Mouse (Mus musculus): ENCODE data around the gene Pomt1. TPM values are rescaled to one million over a fixed set of nuclear protein-coding genes. Genes with fewer than 3 reads are reported as not detected.

Pomt1 gene
- polyA plus RNA-seq, 2 experiments: 22.9 to 36.4 TPM

DNA sequence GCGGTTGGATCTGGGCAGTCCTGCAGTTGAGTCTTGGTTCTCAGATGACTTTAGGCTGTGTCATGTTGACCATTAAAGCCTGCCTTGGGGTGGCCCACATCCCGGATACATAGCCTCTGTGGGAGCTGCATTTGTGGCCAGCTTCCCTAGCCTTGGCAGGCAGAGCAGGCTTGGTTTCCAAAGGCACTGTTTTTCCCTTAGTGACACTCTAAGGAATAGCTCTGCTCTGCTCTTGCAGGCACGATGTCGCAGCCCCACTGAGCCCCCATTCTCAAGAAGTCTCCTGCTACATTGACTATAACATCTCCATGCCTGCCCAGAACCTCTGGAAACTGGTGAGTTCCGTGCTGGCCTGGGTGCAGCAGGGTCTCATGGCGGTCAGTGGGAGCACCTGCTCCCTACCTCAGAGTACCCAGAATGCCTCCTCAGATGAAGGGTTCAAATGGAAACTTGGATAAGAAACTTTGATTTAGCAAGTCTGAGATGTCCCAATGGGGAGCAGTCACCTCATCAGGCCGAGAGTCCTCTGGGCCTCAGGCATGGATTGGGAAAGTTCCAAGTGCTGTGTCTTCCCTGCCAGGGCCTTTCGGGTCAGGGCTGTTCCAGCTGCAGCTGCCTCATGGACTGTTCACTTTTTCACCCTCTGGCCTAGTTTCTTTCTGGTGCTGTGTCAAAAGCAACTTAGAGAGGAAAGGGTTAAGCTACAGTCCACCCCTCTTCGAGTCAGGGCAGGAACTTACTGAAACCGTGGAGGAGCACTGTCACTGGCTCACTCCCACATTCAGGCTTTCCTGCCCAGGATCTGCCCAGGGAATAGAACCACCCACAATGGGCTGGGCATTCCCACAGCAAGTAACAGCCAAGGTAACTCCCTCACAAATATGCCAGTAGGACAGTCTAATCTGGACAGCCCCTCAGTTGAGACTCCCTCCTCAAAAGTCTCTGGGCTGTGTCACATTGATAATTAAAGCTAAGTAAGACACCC lies 12.3 kb downstream of the Pomt1 start:
- peaks cover 87% of the 10 kb centered on the region for H3K36me3 ChIP-seq (ENCODE audit: control insufficient read depth, insufficient read depth, low read length)
- H3K4me2 ChIP-seq (replicated peaks; ENCODE audit: low read depth, low read length, severe bottlenecking): no peak overlapping the region
- H3K4me3 ChIP-seq (replicated peaks; ENCODE audit: low read length): no peak overlapping the region
- no peak for ATAC-seq (ENCODE audit: low FRiP score, low read depth)
- no peak for DNase-seq (ENCODE audit: low spot score)
- no peaks in the 10 kb centered on the region for H3K9me3 ChIP-seq (ENCODE audit: control insufficient read depth, low read length)
- no peaks in the 10 kb centered on the region for H3K4me1 ChIP-seq (ENCODE audit: control insufficient read depth, insufficient read depth, low read length)
- H3K27ac ChIP-seq (replicated peaks; ENCODE audit: low read depth, low read length): no peak overlapping the region
- no peak overlapping the region for H3K9ac ChIP-seq (ENCODE audit: low read depth, low read length, severe bottlenecking)
- WGBS: 73% methylated on average over 10 of the region's 10 CpGs
- TF ChIP-seq POLR2A (IDR thresholded peaks at IDR 0.05; ENCODE audit: borderline replicate concordance, extremely low read depth, insufficient read depth, insufficient read length): no peak
- H3K27me3 ChIP-seq (ENCODE audit: control insufficient read depth, insufficient read depth, low read length): no peaks in the 10 kb centered on the region

DNA sequence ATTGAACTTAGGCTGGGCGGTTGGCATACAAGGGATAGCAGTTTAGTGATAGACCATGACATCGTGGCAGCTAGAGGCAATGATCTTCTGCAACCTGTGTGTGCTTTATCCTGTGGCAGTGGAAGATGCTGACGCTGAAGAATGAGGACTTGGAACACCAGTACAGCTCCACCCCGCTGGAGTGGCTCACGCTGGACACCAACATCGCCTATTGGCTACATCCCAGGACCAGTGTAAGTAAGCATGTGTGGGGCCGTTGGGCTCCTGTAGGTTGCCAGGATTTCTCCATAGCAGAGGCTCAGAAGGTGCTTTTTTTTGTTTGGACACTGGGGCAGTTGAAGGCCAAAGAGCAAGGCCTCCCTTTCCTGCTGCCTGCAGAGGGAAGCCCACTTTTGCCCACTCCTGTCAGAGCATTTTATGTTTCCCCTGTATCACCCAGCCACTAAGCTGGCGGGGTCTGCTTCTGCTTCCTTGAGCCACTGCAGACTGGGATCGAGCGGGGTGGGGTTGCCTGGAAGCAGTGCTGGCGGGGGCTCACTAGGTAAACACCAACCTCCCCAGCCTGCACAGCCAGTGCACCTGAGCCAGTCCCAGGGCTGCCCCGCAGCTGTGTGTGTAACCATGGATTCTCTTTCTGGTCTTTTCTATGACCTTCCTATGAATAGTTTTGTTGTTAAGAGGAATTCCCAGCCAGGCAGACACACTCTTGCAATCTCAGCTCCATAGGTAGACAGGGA lies 15.6 kb downstream of the Pomt1 start:
- ATAC-seq (ENCODE audit: low FRiP score, low read depth) (no peak), DNase-seq (ENCODE audit: low spot score) (no peak)
- H3K9me3 ChIP-seq (ENCODE audit: control insufficient read depth, low read length): no peaks in the 10 kb centered on the region
- H3K4me3 ChIP-seq (replicated peaks; ENCODE audit: low read length): no peak overlapping the region
- H3K4me1 ChIP-seq (ENCODE audit: control insufficient read depth, insufficient read depth, low read length): no peaks in the 10 kb centered on the region
- H3K4me2 ChIP-seq (replicated peaks; ENCODE audit: low read depth, low read length, severe bottlenecking): no peak overlapping the region
- H3K9ac ChIP-seq (ENCODE audit: low read depth, low read length, severe bottlenecking): no peak overlapping the region
- TF ChIP-seq POLR2A (IDR thresholded peaks at IDR 0.05; ENCODE audit: borderline replicate concordance, extremely low read depth, insufficient read depth, insufficient read length): no peak
- 92% methylated on average over 12 of the region's 12 CpGs for WGBS
- no peaks in the 10 kb centered on the region for H3K27me3 ChIP-seq (ENCODE audit: control insufficient read depth, insufficient read depth, low read length)
- H3K36me3 ChIP-seq (ENCODE audit: control insufficient read depth, insufficient read depth, low read length): peaks cover 83% of the 10 kb centered on the region
- H3K27ac ChIP-seq (replicated peaks; ENCODE audit: low read depth, low read length): no peak overlapping the region

DNA sequence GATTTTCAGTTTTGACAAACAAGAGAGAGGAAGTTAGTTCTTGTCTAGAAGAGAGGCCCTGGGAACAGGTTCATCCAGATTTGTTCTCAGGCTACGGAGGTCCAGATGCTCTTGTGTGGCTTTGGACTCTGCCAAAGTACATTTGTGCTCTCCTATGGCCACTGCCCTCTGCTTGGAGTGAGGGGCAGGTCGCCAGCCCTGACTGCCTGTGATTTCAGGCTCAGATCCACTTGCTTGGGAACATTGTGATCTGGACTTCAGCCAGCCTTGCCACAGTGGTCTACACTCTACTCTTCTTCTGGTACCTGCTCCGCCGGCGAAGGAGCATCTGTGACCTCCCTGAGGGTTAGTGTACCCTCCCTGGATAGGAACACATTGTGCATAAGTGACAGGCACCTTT lies 16.3 kb downstream of the Pomt1 start:
- no peak overlapping the region for H3K27ac ChIP-seq (replicated peaks; ENCODE audit: low read depth, low read length)
- peaks cover 85% of the 10 kb centered on the region for H3K36me3 ChIP-seq (ENCODE audit: control insufficient read depth, insufficient read depth, low read length)

DNA sequence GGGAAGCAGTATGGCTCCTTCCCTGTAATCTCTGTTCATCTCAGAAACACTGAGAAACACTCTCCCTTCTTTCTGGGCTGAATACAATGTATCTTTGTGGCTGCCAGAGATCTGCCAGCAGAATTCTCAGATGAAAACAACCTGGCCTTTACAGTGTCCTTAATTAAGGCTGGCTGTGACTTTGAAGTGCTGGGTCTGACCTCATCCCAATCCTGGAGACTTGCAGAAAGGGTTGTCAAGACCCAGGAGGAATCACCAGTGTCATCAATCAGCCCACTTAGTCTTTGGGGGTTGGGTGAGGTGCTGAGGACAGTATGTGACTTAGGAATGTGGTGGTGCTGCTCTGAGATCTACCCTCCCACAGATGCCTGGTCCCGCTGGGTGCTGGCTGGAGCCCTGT lies 17.0 kb downstream of the Pomt1 start:
- Histone ChIP-seq H3K27ac (replicated peaks; ENCODE audit: low read depth, low read length) (no peak overlapping the region), H3K9ac (ENCODE audit: low read depth, low read length, severe bottlenecking) (no peak overlapping the region), H3K27me3 (ENCODE audit: control insufficient read depth, insufficient read depth, low read length) (no peaks in the 10 kb centered on the region), H3K36me3 (ENCODE audit: control insufficient read depth, insufficient read depth, low read length) (peaks cover 85% of the 10 kb centered on the region), H3K9me3 (ENCODE audit: control insufficient read depth, low read length) (no peaks in the 10 kb centered on the region), H3K4me1 (ENCODE audit: control insufficient read depth, insufficient read depth, low read length) (no peaks in the 10 kb centered on the region), H3K4me3 (replicated peaks; ENCODE audit: low read length) (no peak overlapping the region), H3K4me2 (replicated peaks; ENCODE audit: low read depth, low read length, severe bottlenecking) (no peak overlapping the region)
- DNase-seq (ENCODE audit: low spot score) (no peak), ATAC-seq (ENCODE audit: low FRiP score, low read depth) (no peak)
- 80% methylated on average over 1 of the region's 1 CpGs for WGBS
- no peak for TF ChIP-seq POLR2A (IDR thresholded peaks at IDR 0.05; ENCODE audit: borderline replicate concordance, extremely low read depth, insufficient read depth, insufficient read length)

More for the DNA sequence above, 16.3 kb downstream of the Pomt1 start:
- no peaks in the 10 kb centered on the region for H3K9me3 ChIP-seq (ENCODE audit: control insufficient read depth, low read length)
- no peaks in the 10 kb centered on the region for H3K27me3 ChIP-seq (ENCODE audit: control insufficient read depth, insufficient read depth, low read length)
- no peaks in the 10 kb centered on the region for H3K4me1 ChIP-seq (ENCODE audit: control insufficient read depth, insufficient read depth, low read length)
- TF ChIP-seq POLR2A (IDR thresholded peaks at IDR 0.05; ENCODE audit: borderline replicate concordance, extremely low read depth, insufficient read depth, insufficient read length): no peak
- no peak overlapping the region for H3K4me2 ChIP-seq (replicated peaks; ENCODE audit: low read depth, low read length, severe bottlenecking)
- no peak overlapping the region for H3K9ac ChIP-seq (ENCODE audit: low read depth, low read length, severe bottlenecking)
- no peak for ATAC-seq (ENCODE audit: low FRiP score, low read depth)
- DNase-seq (ENCODE audit: low spot score): no peak
- 93% methylated on average over 5 of the region's 5 CpGs for WGBS
- no peak overlapping the region for H3K4me3 ChIP-seq (replicated peaks; ENCODE audit: low read length)

GRCm38 (mm10) chr2:32254563-32254962 lies 18.2 kb downstream of the Pomt1 start:
- Histone ChIP-seq H3K9ac (ENCODE audit: low read depth, low read length, severe bottlenecking) (no peak overlapping the region), H3K4me1 (ENCODE audit: control insufficient read depth, insufficient read depth, low read length) (peaks cover 7% of the 10 kb centered on the region; the same call in 1 of the 2 replicates), H3K27me3 (ENCODE audit: control insufficient read depth, insufficient read depth, low read length) (no peaks in the 10 kb centered on the region), H3K4me3 (replicated peaks; ENCODE audit: low read length) (no peak overlapping the region), H3K36me3 (ENCODE audit: control insufficient read depth, insufficient read depth, low read length) (peaks cover 78% of the 10 kb centered on the region), H3K9me3 (ENCODE audit: control insufficient read depth, low read length) (no peaks in the 10 kb centered on the region), H3K4me2 (replicated peaks; ENCODE audit: low read depth, low read length, severe bottlenecking) (no peak overlapping the region), H3K27ac (replicated peaks; ENCODE audit: low read depth, low read length) (no peak overlapping the region)
- 86% methylated on average over 5 of the region's 5 CpGs for WGBS
- no peak for TF ChIP-seq POLR2A (IDR thresholded peaks at IDR 0.05; ENCODE audit: borderline replicate concordance, extremely low read depth, insufficient read depth, insufficient read length)
- ATAC-seq (ENCODE audit: low FRiP score, low read depth) (no peak), DNase-seq (ENCODE audit: low spot score) (no peak)

Measured in limb, embryonic 14.5 days (tissue).